Mouse (Mus musculus): ENCODE data around the gene Slc22a23. TPM values are rescaled to one million over a fixed set of nuclear protein-coding genes. Genes with fewer than 3 reads are reported as not detected.

The Slc22a23 gene
- polyA plus RNA-seq, 1 experiment from 2014 or later: 5.0 TPM

- 39% methylated on average over 1 of the region's 1 CpGs for WGBS
- Histone ChIP-seq H3K9ac (replicated peaks) (no peak overlapping the region), H3K4me2 (no peak overlapping the region), H3K4me1 (replicated peaks) (0 out of 2 replicates have a peak, but pooled peaks cover 3% of the 10 kb centered on the region), H3K36me3 (no peaks in the 10 kb centered on the region), H3K27ac (no peak overlapping the region), H3K9me3 (no peaks in the 10 kb centered on the region), H3K27me3 (no peaks in the 10 kb centered on the region), H3K4me3 (replicated peaks) (no peak overlapping the region)
- no peak for ATAC-seq (ENCODE audit: insufficient number of reproducible peaks, insufficient read depth, low FRiP score, low TSS enrichment, low read depth)
Measured at GRCm38 (mm10) chr13:34365226-34365625, 20.2 kb upstream of the Slc22a23 start.

DNA sequence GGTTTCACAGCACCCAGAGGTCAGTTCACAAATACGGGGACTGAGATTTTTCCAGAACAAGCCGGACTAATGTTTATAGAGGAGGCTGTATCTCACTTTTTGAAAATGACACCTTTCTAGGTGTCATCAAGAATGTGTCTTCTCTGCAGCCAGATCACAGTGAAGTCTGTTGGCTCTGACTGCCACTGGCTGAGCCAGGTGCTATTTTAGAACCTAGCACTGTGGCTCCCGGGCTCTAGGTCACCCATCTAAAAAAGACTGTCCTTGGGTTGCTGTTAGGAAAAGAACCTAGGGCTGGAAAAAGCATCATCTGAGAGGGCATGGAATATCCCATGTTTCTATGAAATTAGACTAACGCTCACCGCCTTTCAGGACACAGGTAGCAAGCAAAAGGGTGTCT lies 10.7 kb upstream of the Slc22a23 start:
- 96% methylated on average over 5 of the region's 5 CpGs for WGBS
- no peaks in the 10 kb centered on the region for H3K9me3 ChIP-seq

DNA sequence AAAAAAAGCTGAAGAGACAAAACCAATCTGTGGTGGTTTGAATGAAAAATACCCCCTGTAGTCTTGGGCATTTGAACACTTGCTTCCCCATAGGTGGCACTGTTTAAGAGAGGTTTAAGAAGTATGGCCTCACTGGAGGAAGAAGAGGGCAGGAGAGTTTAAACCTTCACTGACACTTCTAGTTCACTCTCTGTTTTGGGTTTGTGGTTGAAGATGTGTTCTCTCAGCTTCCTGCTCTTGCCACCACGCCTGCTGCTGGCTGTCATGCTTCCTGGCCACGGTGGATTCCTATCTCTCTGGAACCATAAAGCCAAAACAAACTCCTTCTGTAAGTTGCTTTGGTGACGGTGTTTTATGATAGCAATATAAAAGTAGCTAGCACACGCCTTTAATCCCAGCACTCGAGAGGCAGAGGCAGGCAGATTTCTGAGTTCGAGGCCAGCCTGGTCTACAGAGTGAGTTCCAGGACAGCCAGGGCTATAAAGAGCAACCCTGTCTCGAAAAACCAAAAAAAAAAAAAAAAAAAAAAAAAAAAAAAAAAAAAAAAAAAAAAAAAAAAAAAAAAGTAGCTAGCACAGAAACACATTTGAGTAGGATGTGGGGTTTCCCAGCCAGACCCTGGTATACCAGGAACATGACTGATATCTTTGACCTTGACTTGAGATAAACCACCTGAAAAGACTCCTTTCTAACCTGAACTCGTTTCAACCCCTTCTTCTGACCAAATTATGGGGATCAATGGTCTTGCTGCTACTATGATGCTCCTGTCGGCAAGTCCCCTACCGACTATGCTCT lies 10.0 kb upstream of the Slc22a23 start:
- WGBS: 86% methylated on average over 10 of the region's 10 CpGs
- H3K4me1 ChIP-seq (replicated peaks): no peaks in the 10 kb centered on the region
- no peak overlapping the region for H3K4me3 ChIP-seq (replicated peaks)
- H3K36me3 ChIP-seq: no peaks in the 10 kb centered on the region
- no peaks in the 10 kb centered on the region for H3K27me3 ChIP-seq
- H3K27ac ChIP-seq: no peak overlapping the region
- H3K4me2 ChIP-seq: no peak overlapping the region
- ATAC-seq (ENCODE audit: insufficient number of reproducible peaks, insufficient read depth, low FRiP score, low TSS enrichment, low read depth): no peak
- no peak overlapping the region for H3K9ac ChIP-seq (replicated peaks)
- H3K9me3 ChIP-seq: no peaks in the 10 kb centered on the region

More for the DNA sequence above, 10.7 kb upstream of the Slc22a23 start:
- no peak for ATAC-seq (ENCODE audit: insufficient number of reproducible peaks, insufficient read depth, low FRiP score, low TSS enrichment, low read depth)
- Histone ChIP-seq H3K27me3 (no peaks in the 10 kb centered on the region), H3K27ac (no peak overlapping the region), H3K4me1 (replicated peaks) (no peaks in the 10 kb centered on the region), H3K9ac (replicated peaks) (no peak overlapping the region), H3K4me3 (replicated peaks) (no peak overlapping the region), H3K4me2 (no peak overlapping the region), H3K36me3 (no peaks in the 10 kb centered on the region)

DNA sequence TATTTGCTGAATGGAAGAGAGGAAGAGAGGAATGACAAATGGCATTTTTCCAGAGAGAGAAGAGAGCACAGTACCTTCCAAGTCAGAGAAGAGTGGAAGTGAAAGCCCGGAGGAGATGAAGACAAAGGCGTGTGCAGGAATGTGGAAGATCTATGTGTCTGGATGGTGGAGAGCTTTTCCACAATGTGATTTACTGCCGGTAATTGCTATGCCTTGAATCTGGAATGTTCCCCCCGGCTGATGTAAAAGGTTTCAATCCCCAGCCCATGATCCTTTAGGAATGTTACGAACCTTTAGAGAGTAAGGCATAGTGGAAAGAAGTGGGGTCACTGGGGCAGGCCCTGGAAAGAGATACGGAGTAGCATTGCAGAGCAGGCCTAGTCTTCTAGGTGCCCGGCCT lies 8.3 kb upstream of the Slc22a23 start:
- 61% methylated on average over 7 of the region's 7 CpGs for whole genome bisulfite sequencing
- Histone ChIP-seq H3K9ac (replicated peaks) (no peak overlapping the region), H3K4me2 (no peak overlapping the region), H3K27me3 (no peaks in the 10 kb centered on the region), H3K4me3 (replicated peaks) (no peak overlapping the region), H3K9me3 (no peaks in the 10 kb centered on the region), H3K36me3 (no peaks in the 10 kb centered on the region), H3K27ac (no peak overlapping the region), H3K4me1 (replicated peaks) (no peaks in the 10 kb centered on the region)
- ATAC-seq (ENCODE audit: insufficient number of reproducible peaks, insufficient read depth, low FRiP score, low TSS enrichment, low read depth): no peak

GRCm38 (mm10) chr13:34351437-34351836 lies 6.5 kb upstream of the Slc22a23 start:
- Histone ChIP-seq H3K27me3 (peaks cover 6% of the 10 kb centered on the region; the same call in 1 of the 2 replicates), H3K4me2 (no peak overlapping the region), H3K9me3 (no peaks in the 10 kb centered on the region), H3K9ac (replicated peaks) (no peak overlapping the region), H3K36me3 (no peaks in the 10 kb centered on the region), H3K4me3 (replicated peaks) (no peak overlapping the region), H3K4me1 (replicated peaks) (no peaks in the 10 kb centered on the region), H3K27ac (no peak overlapping the region)
- no peak for ATAC-seq (ENCODE audit: insufficient number of reproducible peaks, insufficient read depth, low FRiP score, low TSS enrichment, low read depth)

GRCm38 (mm10) chr13:34347960-34348889 lies 3.2 kb upstream of the Slc22a23 start:
- no peak for ATAC-seq (ENCODE audit: insufficient number of reproducible peaks, insufficient read depth, low FRiP score, low TSS enrichment, low read depth)
- no peak overlapping the region for H3K4me2 ChIP-seq
- whole genome bisulfite sequencing: 64% methylated on average over 7 of the region's 7 CpGs

DNA sequence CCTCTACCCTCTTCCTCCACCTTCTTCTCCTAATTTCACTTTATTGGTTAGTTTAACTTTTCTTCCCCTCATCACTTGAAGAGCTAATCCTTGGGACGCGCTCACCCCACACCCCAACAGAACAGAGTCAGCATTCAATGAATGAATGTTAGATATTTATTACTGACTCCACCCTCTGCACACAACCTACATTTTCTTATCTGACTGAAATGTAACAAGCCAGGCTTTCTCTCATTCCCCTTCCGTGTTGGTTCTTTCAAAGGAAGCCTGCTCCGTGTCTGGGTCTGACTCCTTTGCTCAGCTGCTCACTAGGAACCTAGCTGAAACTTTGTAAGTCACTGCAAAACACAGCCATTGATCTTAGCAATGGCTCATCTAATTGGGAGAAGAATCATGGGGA lies 1.8 kb upstream of the Slc22a23 start:
- Histone ChIP-seq H3K4me3 (replicated peaks) (no peak overlapping the region), H3K9ac (replicated peaks) (no peak overlapping the region), H3K27ac (no peak overlapping the region), H3K36me3 (no peaks in the 10 kb centered on the region), H3K9me3 (no peaks in the 10 kb centered on the region), H3K4me2 (no peak overlapping the region), H3K27me3 (peaks cover 50% of the 10 kb centered on the region), H3K4me1 (replicated peaks) (peaks cover 16% of the 10 kb centered on the region; the same call in 1 of the 2 replicates)
- ATAC-seq (ENCODE audit: insufficient number of reproducible peaks, insufficient read depth, low FRiP score, low TSS enrichment, low read depth): no peak
- WGBS: 60% methylated on average over 4 of the region's 4 CpGs

More at GRCm38 (mm10) chr13:34347960-34348889, 3.2 kb upstream of the Slc22a23 start:
- Histone ChIP-seq H3K36me3 (no peaks in the 10 kb centered on the region), H3K27me3 (peaks cover 36% of the 10 kb centered on the region), H3K9me3 (no peaks in the 10 kb centered on the region), H3K4me1 (replicated peaks) (peaks cover 16% of the 10 kb centered on the region; the same call in 1 of the 2 replicates), H3K27ac (no peak overlapping the region), H3K9ac (replicated peaks) (no peak overlapping the region), H3K4me3 (replicated peaks) (no peak overlapping the region)

DNA sequence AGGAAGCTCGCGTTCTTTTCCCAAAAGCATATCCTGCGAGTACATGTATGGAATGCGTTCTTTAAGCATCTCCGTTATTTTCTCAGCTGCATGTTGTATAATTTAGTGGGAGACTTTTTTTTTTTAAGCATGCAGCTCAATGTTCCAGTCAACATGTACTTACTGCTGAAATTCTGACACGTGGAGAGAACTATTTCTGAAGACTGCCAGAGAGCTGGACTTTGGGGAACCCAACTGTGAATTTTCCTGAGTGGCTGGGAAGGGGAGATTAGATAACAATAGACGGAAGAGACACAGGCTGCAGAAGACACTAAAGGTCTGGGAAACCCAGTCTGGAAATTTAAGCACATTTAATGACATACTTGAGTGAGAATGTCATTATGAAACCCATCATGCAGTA lies 1.3 kb upstream of the Slc22a23 start:
- H3K36me3 ChIP-seq: no peaks in the 10 kb centered on the region
- H3K27ac ChIP-seq: no peak overlapping the region
- H3K27me3 ChIP-seq: peaks cover 55% of the 10 kb centered on the region
- no peak overlapping the region for H3K9ac ChIP-seq (replicated peaks)
- no peak overlapping the region for H3K4me3 ChIP-seq (replicated peaks)
- WGBS: 61% methylated on average over 7 of the region's 7 CpGs
- no peak overlapping the region for H3K4me2 ChIP-seq
- ATAC-seq (ENCODE audit: insufficient number of reproducible peaks, insufficient read depth, low FRiP score, low TSS enrichment, low read depth): no peak
- peaks cover 16% of the 10 kb centered on the region; the same call in 1 of the 2 replicates for H3K4me1 ChIP-seq (replicated peaks)
- no peaks in the 10 kb centered on the region for H3K9me3 ChIP-seq

- Histone ChIP-seq H3K27me3 (peaks cover 58% of the 10 kb centered on the region), H3K27ac (peak overlapping the region; percentile 59; the same call in 1 of the 2 replicates)
- peak; percentile 78 for ATAC-seq (ENCODE audit: insufficient number of reproducible peaks, insufficient read depth, low FRiP score, low TSS enrichment, low read depth)
Measured at GRCm38 (mm10) chr13:34344376-34345127, 430 bp downstream of the Slc22a23 start.

GRCm38 (mm10) chr13:34343719-34344375 lies 1.1 kb downstream of the Slc22a23 start:
- H3K4me3 ChIP-seq (replicated peaks): peak overlapping the region; percentile 82
- H3K36me3 ChIP-seq: no peaks in the 10 kb centered on the region
- peak overlapping the region; percentile 59; the same call in 1 of the 2 replicates for H3K27ac ChIP-seq
- ATAC-seq (ENCODE audit: insufficient number of reproducible peaks, insufficient read depth, low FRiP score, low TSS enrichment, low read depth): 0 out of 2 replicates have a peak, but pooled peaks have one; percentile 11
- peaks cover 58% of the 10 kb centered on the region for H3K27me3 ChIP-seq
- peak overlapping the region; percentile 94 for H3K4me2 ChIP-seq
- 1% methylated on average over 31 of the region's 31 CpGs for WGBS
- peak overlapping the region; percentile 84 for H3K9ac ChIP-seq (replicated peaks)
- peaks cover 16% of the 10 kb centered on the region; the same call in 1 of the 2 replicates for H3K4me1 ChIP-seq (replicated peaks)
- H3K9me3 ChIP-seq: no peaks in the 10 kb centered on the region

More at GRCm38 (mm10) chr13:34344376-34345127, 430 bp downstream of the Slc22a23 start:
- Histone ChIP-seq H3K9me3 (no peaks in the 10 kb centered on the region), H3K36me3 (no peaks in the 10 kb centered on the region), H3K9ac (replicated peaks) (peak overlapping the region; percentile 84), H3K4me1 (replicated peaks) (peaks cover 16% of the 10 kb centered on the region; the same call in 1 of the 2 replicates), H3K4me3 (replicated peaks) (peak overlapping the region; percentile 82), H3K4me2 (peak overlapping the region; percentile 94)
- WGBS: under 1% methylated on average over 81 of the region's 101 CpGs

All from limb, embryonic 12.5 days (tissue).